Mouse (Mus musculus): ENCODE measurements around the gene Rsrp1.

- TF ChIP-seq POLR2A (IDR thresholded peaks at IDR 0.05; ENCODE audit: insufficient read depth, low read depth, low read length) (no peak), CTCF (IDR thresholded peaks at IDR 0.05) (no peak)
These were observed 8.0 kb upstream of the Rsrp1 start for GRCm38 (mm10) chr4:134915223-134916050.

All from heart, adult 2 months (tissue).